Mouse (Mus musculus): ENCODE measurements around the gene Teddm1b. TPM values are rescaled to one million over a fixed set of nuclear protein-coding genes. Genes with fewer than 3 reads are reported as not detected.

The Teddm1b gene
- polyA plus RNA-seq, 1 experiment from 2014 or later, result 0.40 TPM

GRCm38 (mm10) chr1:153898989-153899730 is 25.0 kb downstream of the Teddm1b start:
- H3K9me3 ChIP-seq (ENCODE audit: control insufficient read depth, low read length), result no peaks in the 10 kb centered on the region
- peaks cover 13% of the 10 kb centered on the region; the same call in 1 of the 2 replicates for H3K4me1 ChIP-seq (replicated peaks; ENCODE audit: control insufficient read depth, insufficient read depth, low read length)
- peaks cover 7% of the 10 kb centered on the region; the same call in 1 of the 2 replicates for H3K36me3 ChIP-seq (ENCODE audit: control insufficient read depth, insufficient read depth, low read length)
- no peaks in the 10 kb centered on the region for H3K27me3 ChIP-seq (ENCODE audit: control insufficient read depth, insufficient read depth, low read length)
- H3K4me2 ChIP-seq (ENCODE audit: low read depth, low read length, severe bottlenecking), result peak overlapping the region; percentile 66
- H3K27ac ChIP-seq (ENCODE audit: low read depth, low read length), result peak overlapping the region; percentile 95
- ATAC-seq (replicated peaks; ENCODE audit: low FRiP score) (peak; percentile 53), DNase-seq (ENCODE audit: low spot score) (peak; percentile 57)
- 20% methylated on average over 22 of the region's 22 CpGs for WGBS
- H3K9ac ChIP-seq (ENCODE audit: low read length), result peak overlapping the region; percentile 79
- H3K4me3 ChIP-seq (ENCODE audit: low read depth, low read length), result peak overlapping the region; percentile 59

GRCm38 (mm10) chr1:153899731-153900380 is 25.7 kb downstream of the Teddm1b start, which contains the start of the genes Glul and Teddm2:
Gene Glul (plus strand): TSS chr1:153899944.
Gene Teddm2 (minus strand): TSS chr1:153900228.
- peak; percentile 98 for DNase-seq (ENCODE audit: low spot score)
- Histone ChIP-seq H3K9ac (ENCODE audit: low read length) (peak within 1 kb of the TSS; percentile 79), H3K27me3 (ENCODE audit: control insufficient read depth, insufficient read depth, low read length) (no peaks in the 10 kb centered on the region), H3K4me3 (ENCODE audit: low read depth, low read length) (peak within 1 kb of the TSS; percentile 59), H3K4me2 (ENCODE audit: low read depth, low read length, severe bottlenecking) (peak within 1 kb of the TSS; percentile 66), H3K9me3 (ENCODE audit: control insufficient read depth, low read length) (no peaks in the 10 kb centered on the region), H3K27ac (ENCODE audit: low read depth, low read length) (peak within 1 kb of the TSS; percentile 95), H3K36me3 (ENCODE audit: control insufficient read depth, insufficient read depth, low read length) (peaks cover 12% of the 10 kb centered on the region; the same call in 1 of the 2 replicates), H3K4me1 (replicated peaks; ENCODE audit: control insufficient read depth, insufficient read depth, low read length) (peaks cover 13% of the 10 kb centered on the region; the same call in 1 of the 2 replicates)
- ATAC-seq (replicated peaks; ENCODE audit: low FRiP score), result peak; percentile 96
- WGBS, result under 1% methylated on average over 50 of the region's 51 CpGs

GRCm38 (mm10) chr1:153900381-153900780 is 26.2 kb downstream of the Teddm1b start:
- peaks cover 12% of the 10 kb centered on the region; the same call in 1 of the 2 replicates for H3K36me3 ChIP-seq (ENCODE audit: control insufficient read depth, insufficient read depth, low read length)
- H3K4me2 ChIP-seq (ENCODE audit: low read depth, low read length, severe bottlenecking), result peak overlapping the region; percentile 66
- ATAC-seq (replicated peaks; ENCODE audit: low FRiP score), result peak; percentile 47
- no peaks in the 10 kb centered on the region for H3K9me3 ChIP-seq (ENCODE audit: control insufficient read depth, low read length)
- 0% methylated on average over 32 of the region's 36 CpGs for WGBS
- peak overlapping the region; percentile 95 for H3K27ac ChIP-seq (ENCODE audit: low read depth, low read length)
- DNase-seq (ENCODE audit: low spot score), result no peak
- H3K4me3 ChIP-seq (ENCODE audit: low read depth, low read length), result peak overlapping the region; percentile 59
- peak overlapping the region; percentile 67 for H3K9ac ChIP-seq (ENCODE audit: low read length)
- no peaks in the 10 kb centered on the region for H3K27me3 ChIP-seq (ENCODE audit: control insufficient read depth, insufficient read depth, low read length)
- peaks cover 13% of the 10 kb centered on the region; the same call in 1 of the 2 replicates for H3K4me1 ChIP-seq (replicated peaks; ENCODE audit: control insufficient read depth, insufficient read depth, low read length)

GRCm38 (mm10) chr1:153900860-153901730 is 26.9 kb downstream of the Teddm1b start:
- Histone ChIP-seq H3K36me3 (ENCODE audit: control insufficient read depth, insufficient read depth, low read length) (peaks cover 15% of the 10 kb centered on the region; the same call in 1 of the 2 replicates), H3K4me1 (replicated peaks; ENCODE audit: control insufficient read depth, insufficient read depth, low read length) (peaks cover 13% of the 10 kb centered on the region; the same call in 1 of the 2 replicates), H3K4me3 (ENCODE audit: low read depth, low read length) (peak overlapping the region; percentile 59), H3K27me3 (ENCODE audit: control insufficient read depth, insufficient read depth, low read length) (no peaks in the 10 kb centered on the region), H3K4me2 (ENCODE audit: low read depth, low read length, severe bottlenecking) (peak overlapping the region; percentile 66), H3K27ac (ENCODE audit: low read depth, low read length) (peak overlapping the region; percentile 95), H3K9me3 (ENCODE audit: control insufficient read depth, low read length) (no peaks in the 10 kb centered on the region), H3K9ac (ENCODE audit: low read length) (peak overlapping the region; percentile 67)
- ATAC-seq (replicated peaks; ENCODE audit: low FRiP score), result no peak
- DNase-seq (ENCODE audit: low spot score), result peak; percentile 64
- WGBS, result 3% methylated on average over 25 of the region's 25 CpGs

DNA sequence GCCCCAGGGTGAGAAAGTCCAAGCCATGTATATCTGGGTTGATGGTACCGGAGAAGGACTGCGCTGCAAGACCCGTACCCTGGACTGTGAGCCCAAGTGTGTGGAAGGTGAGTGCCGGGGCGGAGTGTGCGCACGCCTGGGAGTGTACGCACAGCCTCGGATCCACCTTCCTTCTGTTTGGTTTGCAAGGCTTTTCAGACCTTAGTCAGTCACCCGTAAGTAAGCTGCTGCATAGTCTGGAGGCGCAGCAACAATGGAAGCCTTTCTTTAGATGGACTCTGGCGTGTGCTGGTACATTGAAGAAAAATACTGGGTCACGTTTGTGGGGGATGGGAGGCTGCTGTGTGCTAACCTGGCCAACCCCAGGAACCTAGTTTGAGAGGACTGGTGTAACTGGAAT is 28.9 kb downstream of the Teddm1b start:
- ATAC-seq (replicated peaks; ENCODE audit: low FRiP score) (0 out of 2 replicates have a peak, but pooled peaks have one; percentile 4), DNase-seq (ENCODE audit: low spot score) (peak; percentile 69)
- H3K9me3 ChIP-seq (ENCODE audit: control insufficient read depth, low read length), result no peaks in the 10 kb centered on the region
- H3K36me3 ChIP-seq (ENCODE audit: control insufficient read depth, insufficient read depth, low read length), result peaks cover 30% of the 10 kb centered on the region
- no peak overlapping the region for H3K9ac ChIP-seq (ENCODE audit: low read length)
- WGBS, result 25% methylated on average over 13 of the region's 13 CpGs
- no peak overlapping the region for H3K27ac ChIP-seq (ENCODE audit: low read depth, low read length)
- peaks cover 13% of the 10 kb centered on the region; the same call in 1 of the 2 replicates for H3K4me1 ChIP-seq (replicated peaks; ENCODE audit: control insufficient read depth, insufficient read depth, low read length)
- no peak overlapping the region for H3K4me3 ChIP-seq (ENCODE audit: low read depth, low read length)
- no peaks in the 10 kb centered on the region for H3K27me3 ChIP-seq (ENCODE audit: control insufficient read depth, insufficient read depth, low read length)
- peak overlapping the region; percentile 29; the same call in 1 of the 2 replicates for H3K4me2 ChIP-seq (ENCODE audit: low read depth, low read length, severe bottlenecking)

- Histone ChIP-seq H3K27me3 (ENCODE audit: control insufficient read depth, insufficient read depth, low read length) (no peaks in the 10 kb centered on the region), H3K9me3 (ENCODE audit: control insufficient read depth, low read length) (no peaks in the 10 kb centered on the region), H3K4me3 (ENCODE audit: low read depth, low read length) (no peak overlapping the region), H3K27ac (ENCODE audit: low read depth, low read length) (no peak overlapping the region), H3K4me1 (replicated peaks; ENCODE audit: control insufficient read depth, insufficient read depth, low read length) (peaks cover 13% of the 10 kb centered on the region; the same call in 1 of the 2 replicates), H3K36me3 (ENCODE audit: control insufficient read depth, insufficient read depth, low read length) (peaks cover 33% of the 10 kb centered on the region), H3K9ac (ENCODE audit: low read length) (no peak overlapping the region), H3K4me2 (ENCODE audit: low read depth, low read length, severe bottlenecking) (no peak overlapping the region)
- WGBS, result 96% methylated on average over 14 of the region's 14 CpGs
- DNase-seq (ENCODE audit: low spot score) (no peak), ATAC-seq (replicated peaks; ENCODE audit: low FRiP score) (no peak)
Measured at GRCm38 (mm10) chr1:153904236-153904635, 30.1 kb downstream of the Teddm1b start.

DNA sequence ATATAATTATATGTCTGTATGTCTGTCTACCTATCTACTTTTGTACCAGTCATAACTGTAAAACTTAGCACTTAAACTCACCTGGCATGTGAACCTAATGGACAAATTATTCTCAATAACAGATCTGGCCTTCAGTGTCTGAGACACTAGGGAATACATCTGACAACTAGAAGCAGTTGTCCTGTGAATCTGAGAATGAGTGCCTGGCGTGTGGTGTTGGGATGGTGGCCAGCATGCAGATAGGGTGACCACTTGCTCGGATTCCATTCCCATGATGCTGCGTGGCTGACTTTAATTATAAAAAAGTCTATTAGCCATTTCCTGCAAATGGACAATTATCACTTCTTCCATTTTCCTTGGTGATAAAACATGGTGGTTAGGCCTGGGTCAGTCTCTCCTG is 31.7 kb downstream of the Teddm1b start:
- no peak overlapping the region for H3K4me3 ChIP-seq (ENCODE audit: low read depth, low read length)
- no peak overlapping the region for H3K27ac ChIP-seq (ENCODE audit: low read depth, low read length)
- no peak overlapping the region for H3K4me2 ChIP-seq (ENCODE audit: low read depth, low read length, severe bottlenecking)
- no peaks in the 10 kb centered on the region for H3K27me3 ChIP-seq (ENCODE audit: control insufficient read depth, insufficient read depth, low read length)
- no peak for DNase-seq (ENCODE audit: low spot score)
- no peak overlapping the region for H3K9ac ChIP-seq (ENCODE audit: low read length)
- peaks cover 38% of the 10 kb centered on the region for H3K36me3 ChIP-seq (ENCODE audit: control insufficient read depth, insufficient read depth, low read length)
- WGBS, result 98% methylated on average over 3 of the region's 3 CpGs
- ATAC-seq (replicated peaks; ENCODE audit: low FRiP score), result no peak
- peaks cover 13% of the 10 kb centered on the region; the same call in 1 of the 2 replicates for H3K4me1 ChIP-seq (replicated peaks; ENCODE audit: control insufficient read depth, insufficient read depth, low read length)
- H3K9me3 ChIP-seq (ENCODE audit: control insufficient read depth, low read length), result no peaks in the 10 kb centered on the region

DNA sequence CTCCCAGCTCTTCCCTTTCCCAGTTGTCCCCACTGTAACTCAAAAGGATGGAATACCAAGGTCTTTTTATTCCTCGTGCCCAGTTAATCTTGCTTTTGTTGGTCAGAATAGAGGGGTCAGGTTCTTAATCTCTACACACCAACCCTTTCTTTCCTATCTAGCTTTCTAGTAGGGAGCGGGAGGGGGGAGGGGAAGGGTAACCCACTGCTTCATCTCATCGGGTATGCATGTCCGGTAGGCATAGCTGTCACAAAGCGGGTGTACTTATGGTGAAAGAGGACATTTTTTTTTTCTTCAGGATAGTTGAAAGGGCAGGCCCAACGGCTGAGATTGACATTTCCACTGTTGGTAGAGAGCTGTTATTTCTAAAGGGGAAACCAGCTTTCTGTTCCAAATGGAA is 34.1 kb downstream of the Teddm1b start:
- H3K4me1 ChIP-seq (replicated peaks; ENCODE audit: control insufficient read depth, insufficient read depth, low read length), result peaks cover 3% of the 10 kb centered on the region; the same call in 1 of the 2 replicates
- ATAC-seq (replicated peaks; ENCODE audit: low FRiP score) (peak; percentile 47; the same call in 1 of the 2 replicates), DNase-seq (ENCODE audit: low spot score) (no peak)
- 68% methylated on average over 6 of the region's 6 CpGs for WGBS
- H3K27me3 ChIP-seq (ENCODE audit: control insufficient read depth, insufficient read depth, low read length), result no peaks in the 10 kb centered on the region
- no peak overlapping the region for H3K9ac ChIP-seq (ENCODE audit: low read length)
- H3K4me3 ChIP-seq (ENCODE audit: low read depth, low read length), result no peak overlapping the region
- H3K4me2 ChIP-seq (ENCODE audit: low read depth, low read length, severe bottlenecking), result no peak overlapping the region
- no peaks in the 10 kb centered on the region for H3K9me3 ChIP-seq (ENCODE audit: control insufficient read depth, low read length)
- H3K36me3 ChIP-seq (ENCODE audit: control insufficient read depth, insufficient read depth, low read length), result peaks cover 38% of the 10 kb centered on the region
- no peak overlapping the region for H3K27ac ChIP-seq (ENCODE audit: low read depth, low read length)
